Mouse (Mus musculus) c-Kit-positive CD71-positive TER-119-negative erythroid progenitor cells, embryonic 14.5 days (primary cell): ENCODE measurements at regions not wholly inside any gene's neighbourhood (a gene's known extent, or its start where the extent isn't known, plus 50 kb on each side); places are given as distances from the start of the nearest gene placed in this dataset.

Experiments
- DNase-seq: peaks from one replicate; pipeline ENCODE4 v3.0.0-alpha.2; 2013; ENCODE audit warnings: low read depth

DNA sequence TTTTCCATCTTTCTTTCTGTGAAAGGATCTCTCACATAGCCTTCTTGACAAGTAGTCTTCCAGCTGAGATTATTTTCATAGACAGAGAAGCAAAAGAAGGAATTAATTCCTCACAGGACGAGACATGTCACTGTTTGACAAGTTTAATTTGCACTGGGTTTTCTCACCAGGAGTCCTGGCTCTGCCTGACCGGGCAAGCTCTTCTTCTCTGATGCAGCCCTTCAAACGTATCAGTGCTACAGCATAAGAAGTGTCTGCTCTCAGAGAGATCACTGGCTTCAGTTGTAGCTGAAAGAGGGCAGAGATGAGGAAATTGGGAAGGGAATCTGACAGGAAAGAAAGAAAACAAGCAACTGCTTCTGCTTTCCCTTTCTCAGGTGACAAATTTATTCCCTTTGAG is 201.8 kb upstream of the Slc39a10 start:
- DNase-seq = no peak

- no peak for DNase-seq
These were observed 200.8 kb upstream of the Slc39a10 start for GRCm38 (mm10) chr1:47093289-47093947.

- no peak for DNase-seq
These were observed 183.8 kb upstream of the Slc39a10 start for GRCm38 (mm10) chr1:47076423-47076822.

DNA sequence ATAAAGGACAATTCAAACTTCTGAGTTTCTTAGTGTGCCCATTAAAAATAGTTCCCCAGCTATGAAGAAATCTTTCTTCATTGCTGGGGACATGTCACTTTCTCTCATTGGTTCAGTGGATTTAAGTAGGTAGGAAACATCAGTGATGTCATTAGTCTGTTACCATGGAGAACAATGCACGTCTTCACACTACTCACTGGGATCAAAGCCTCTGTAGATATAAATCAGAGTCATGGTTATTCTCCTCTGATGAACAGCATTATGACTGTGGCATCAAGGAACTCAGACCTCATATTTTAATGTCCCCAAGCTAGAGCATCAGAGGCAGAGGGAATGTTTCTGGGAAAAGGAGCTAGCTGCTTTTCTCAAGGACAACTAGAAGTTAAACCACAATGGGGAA is 165.5 kb upstream of the Slc39a10 start:
- no peak for DNase-seq

DNA sequence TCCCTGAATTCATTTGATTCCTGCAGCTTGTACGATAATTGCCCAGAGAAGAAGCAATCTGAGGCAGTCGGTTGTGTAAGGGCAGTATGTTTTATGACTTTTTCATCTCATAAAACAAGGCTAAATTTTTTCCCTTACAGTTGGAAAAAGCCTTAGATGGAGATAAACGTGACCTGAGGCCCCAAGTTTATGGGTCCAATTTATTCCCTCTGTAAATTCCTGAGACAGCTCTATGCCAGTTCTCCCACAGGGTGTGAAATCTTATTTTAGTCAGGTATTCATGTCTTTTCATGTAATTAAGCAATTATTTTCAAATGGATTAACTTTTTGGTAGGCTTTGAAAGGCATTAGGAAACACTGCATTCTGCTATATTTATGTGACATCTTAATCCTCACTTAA is 164.7 kb upstream of the Slc39a10 start:
- no peak for DNase-seq

GRCm38 (mm10) chr1:47051109-47051508 is 158.5 kb upstream of the Slc39a10 start:
- no peak for DNase-seq

DNA sequence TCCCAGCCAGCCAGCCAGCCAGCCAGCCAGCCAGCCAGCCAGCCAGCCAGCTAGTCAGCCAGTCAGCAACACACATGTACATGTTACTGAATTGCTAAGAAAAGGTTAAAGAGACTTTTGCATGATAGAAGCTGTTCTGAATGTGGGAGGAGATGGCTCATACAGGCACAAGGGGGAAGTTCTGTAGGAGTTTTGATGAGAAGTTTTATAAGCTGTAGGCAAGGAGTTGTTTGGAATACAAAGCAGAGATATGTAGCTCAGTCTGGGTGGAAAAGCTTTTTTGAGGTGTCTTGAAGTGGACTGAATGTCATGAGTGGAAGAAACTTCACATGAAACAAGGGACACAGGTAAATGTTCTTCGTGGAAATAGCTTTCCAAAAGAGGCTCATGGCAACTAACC is 157.8 kb upstream of the Slc39a10 start:
- no peak for DNase-seq

DNA sequence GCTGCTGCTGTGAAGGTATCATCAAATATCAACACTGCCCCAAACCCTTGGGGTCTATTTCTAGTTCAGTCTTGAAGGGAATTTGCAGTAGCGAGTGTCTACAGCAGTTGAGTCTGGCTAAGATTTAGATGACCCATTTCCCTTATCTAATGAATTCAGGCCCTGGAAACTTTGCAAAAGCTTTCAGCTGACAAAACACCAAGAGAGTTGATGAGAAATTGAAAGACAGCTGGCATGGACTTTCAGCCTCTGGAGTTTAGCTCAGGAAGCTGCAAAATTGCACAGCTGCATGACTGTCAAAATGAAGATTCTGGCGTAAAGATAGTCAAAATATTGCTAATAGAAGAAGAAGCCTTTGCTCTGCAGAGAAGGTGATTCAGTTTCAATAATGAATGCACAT is 144.9 kb upstream of the Slc39a10 start:
- no peak for DNase-seq

- no peak for DNase-seq
These were observed 126.7 kb upstream of the Slc39a10 start for GRCm38 (mm10) chr1:47019356-47019755.

- DNase-seq = no peak
These were observed 121.9 kb upstream of the Slc39a10 start for GRCm38 (mm10) chr1:47014526-47014925.

- DNase-seq = no peak
These were observed 111.1 kb upstream of the Slc39a10 start for GRCm38 (mm10) chr1:47003746-47004145.

DNA sequence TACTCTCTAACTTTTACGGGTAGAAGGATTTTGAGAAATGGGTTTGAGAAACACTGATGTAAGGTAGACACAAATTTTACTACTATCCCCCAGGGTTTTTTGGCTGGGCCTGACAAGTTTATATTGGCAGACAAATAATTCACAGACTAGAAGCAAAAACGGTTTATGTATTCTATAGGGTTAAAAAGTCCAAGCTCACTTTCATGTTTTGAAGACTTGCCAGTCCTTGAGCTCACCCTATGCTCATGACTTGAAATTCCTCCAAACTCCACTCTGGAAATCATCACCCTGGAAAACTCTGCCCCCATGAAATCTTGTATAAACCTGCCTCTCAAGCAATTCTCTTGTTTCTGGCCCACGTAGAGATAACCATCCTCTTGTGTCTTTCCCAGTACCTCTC is 106.7 kb upstream of the Slc39a10 start:
- no peak for DNase-seq

DNA sequence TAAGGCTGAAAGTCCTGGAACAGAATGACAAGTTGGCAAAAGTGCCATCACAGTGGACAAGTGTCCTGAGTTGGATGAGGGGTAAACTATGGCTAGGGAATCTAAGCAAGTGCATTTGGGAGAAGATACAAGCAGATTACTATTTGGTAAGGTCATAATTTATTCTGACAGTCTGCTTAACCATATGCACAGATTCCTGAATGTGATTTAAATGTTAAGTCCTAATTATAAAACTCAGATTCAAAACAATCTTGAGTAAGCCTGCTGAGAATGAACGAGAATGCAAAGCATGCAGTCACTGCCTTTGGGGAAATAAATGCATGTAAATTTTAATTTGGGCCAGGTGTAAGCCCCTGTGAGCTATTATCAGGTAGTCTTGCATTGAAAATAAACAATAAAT is 93.3 kb upstream of the Slc39a10 start:
- DNase-seq = no peak

DNA sequence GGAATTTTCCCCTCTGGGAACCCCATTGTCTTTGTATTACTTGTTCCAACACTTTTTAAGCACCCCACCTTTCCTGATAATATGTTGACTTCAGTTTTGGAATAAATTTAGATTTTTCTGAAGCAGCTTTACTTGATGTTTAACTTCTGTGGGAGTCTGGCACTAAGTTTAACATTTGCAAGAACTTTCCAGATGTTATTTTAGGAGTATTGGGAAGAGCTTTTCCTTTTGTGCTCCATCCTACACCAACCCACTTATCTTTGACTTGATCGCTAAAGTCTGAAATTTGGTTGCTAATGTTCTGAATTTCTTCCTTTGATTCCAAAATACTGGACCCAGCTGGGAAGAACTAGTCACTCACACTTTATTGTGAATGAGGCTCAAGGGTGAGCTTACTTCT is 90.4 kb upstream of the Slc39a10 start:
- DNase-seq = no peak

DNA sequence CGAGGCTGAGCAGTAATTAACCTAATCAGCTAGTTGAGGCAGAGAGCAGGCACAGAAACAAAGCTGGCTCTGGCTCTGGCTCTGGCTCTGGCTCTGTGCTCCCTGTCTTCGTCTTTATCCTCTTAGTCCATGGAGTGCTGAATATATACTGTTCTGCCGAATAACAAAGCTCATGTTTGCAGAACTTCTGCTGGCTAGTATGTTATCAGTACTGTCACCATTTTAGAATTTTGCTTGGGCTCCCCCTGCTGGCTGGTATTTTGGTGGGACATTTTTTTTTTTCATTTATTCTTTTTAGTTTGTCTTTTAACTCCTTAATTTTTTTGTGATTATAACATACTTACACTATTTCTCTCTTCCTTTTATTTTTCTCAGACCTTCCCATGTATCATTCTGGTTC is 77.8 kb upstream of the Slc39a10 start:
- peak; percentile 20 for DNase-seq

DNA sequence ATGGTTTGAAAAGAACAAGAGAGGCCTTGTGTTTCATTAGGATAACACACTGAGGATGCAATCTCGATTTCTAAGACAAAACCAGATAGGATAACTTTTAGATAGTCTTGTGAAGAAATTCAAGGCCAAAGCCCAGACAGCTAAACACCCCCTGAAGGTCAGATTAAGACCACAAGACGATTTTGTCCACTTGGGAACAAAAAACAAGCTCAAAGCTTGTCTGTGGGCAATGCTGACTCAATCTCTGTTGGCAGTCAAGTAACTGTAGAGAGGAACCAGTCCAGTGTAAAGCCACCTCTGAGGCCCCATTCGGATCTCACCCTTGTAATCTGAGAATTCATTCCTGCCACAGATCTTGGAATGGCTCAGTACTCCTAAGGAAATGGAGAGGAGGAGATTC is 75.7 kb upstream of the Slc39a10 start:
- no peak for DNase-seq

GRCm38 (mm10) chr1:46966917-46967266 is 74.2 kb upstream of the Slc39a10 start:
- no peak for DNase-seq

DNA sequence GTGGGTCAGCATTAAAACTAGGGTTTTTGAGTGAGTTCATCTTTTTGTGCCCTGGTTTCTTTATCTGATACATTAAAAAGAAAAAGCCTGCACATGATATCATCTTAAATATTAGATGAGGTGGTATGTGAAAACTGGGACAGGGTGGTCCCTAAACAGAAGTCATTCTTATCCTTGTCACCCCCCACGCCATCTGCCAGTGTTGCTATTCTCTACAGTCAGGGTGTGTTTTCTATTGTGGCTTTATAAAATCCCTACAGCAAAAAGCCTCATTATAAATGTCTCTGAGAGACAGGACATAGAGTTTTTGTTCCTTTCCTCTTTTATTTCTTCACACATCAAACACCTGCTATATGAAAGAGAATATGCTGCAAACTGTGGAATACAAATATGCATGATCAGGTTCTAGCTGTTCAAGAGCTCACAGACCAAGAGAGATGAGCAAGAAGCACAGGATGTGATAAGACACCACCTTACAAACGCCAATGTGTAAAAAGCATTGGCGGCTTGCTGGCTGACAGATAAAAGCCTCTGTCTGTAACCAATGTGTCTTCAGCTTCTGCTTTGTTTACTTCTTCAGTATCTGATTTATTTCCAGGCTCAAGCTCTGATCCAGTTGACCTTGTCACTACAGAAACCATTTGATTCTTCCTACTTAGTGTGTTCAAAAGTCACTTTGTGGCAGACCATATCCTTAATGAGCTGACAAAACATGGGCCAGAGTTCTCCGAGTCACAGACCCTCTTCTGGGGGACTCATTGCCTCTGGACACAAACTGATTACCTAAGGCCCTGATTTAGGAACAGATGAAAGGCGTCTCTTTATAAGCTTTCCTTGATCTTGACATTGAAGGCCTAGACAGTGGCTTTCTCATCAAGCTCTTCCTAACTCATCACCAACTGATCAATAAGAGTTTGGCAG is 73.6 kb upstream of the Slc39a10 start:
- no peak for DNase-seq

GRCm38 (mm10) chr1:46963973-46964727 is 71.5 kb upstream of the Slc39a10 start:
- DNase-seq = no peak
